Mouse (Mus musculus): ENCODE data around the gene Edf1.
"Not testable (repeated sequence)": the region's sequence is repeated elsewhere in the genome, so short reads cannot be mapped to it uniquely, and the experiment has no call there.

Gene Edf1

GRCm38 (mm10) chr2:25557221-25557963 lies at the start of gene Edf1:
TSS of gene Edf1 (plus strand) at chr2:25557847.
- DNase-seq, result peak; percentile 96

GRCm38 (mm10) chr2:25509912-25510311 lies 47.7 kb upstream of the Edf1 start:
- DNase-seq, result no peak

- no peak for DNase-seq
Observed at GRCm38 (mm10) chr2:25526510-25527302, 30.9 kb upstream of the Edf1 start.

- no peak for DNase-seq
Observed at GRCm38 (mm10) chr2:25533707-25534106, 23.9 kb upstream of the Edf1 start.

- DNase-seq, result no peak
Observed at GRCm38 (mm10) chr2:25534178-25534865, 23.3 kb upstream of the Edf1 start.

GRCm38 (mm10) chr2:25534866-25535182 lies 22.8 kb upstream of the Edf1 start:
- no peak for DNase-seq

- DNase-seq, result no peak
Observed at GRCm38 (mm10) chr2:25536531-25536930, 21.1 kb upstream of the Edf1 start.

GRCm38 (mm10) chr2:25540541-25540948 lies 17.1 kb upstream of the Edf1 start:
- DNase-seq, result no peak

- DNase-seq, result no peak
Observed at GRCm38 (mm10) chr2:25541644-25542367, 15.8 kb upstream of the Edf1 start.

GRCm38 (mm10) chr2:25545996-25546810 lies 11.4 kb upstream of the Edf1 start:
- DNase-seq, result no peak

- peak; percentile 98 for DNase-seq
Observed at GRCm38 (mm10) chr2:25546811-25547491, 10.7 kb upstream of the Edf1 start, which contains the start of gene Traf2. TSS of gene Traf2 (minus strand) at chr2:25546940.

GRCm38 (mm10) chr2:25549021-25549991 lies 8.3 kb upstream of the Edf1 start:
- DNase-seq, result no peak

- DNase-seq, result no peak
Observed at GRCm38 (mm10) chr2:25551186-25551585, 6.5 kb upstream of the Edf1 start.

GRCm38 (mm10) chr2:25553171-25553786 lies 4.4 kb upstream of the Edf1 start:
- not testable (repeated sequence) for DNase-seq

- DNase-seq, result not testable (repeated sequence)
Observed at GRCm38 (mm10) chr2:25555479-25555878, 2.2 kb upstream of the Edf1 start.

GRCm38 (mm10) chr2:25556296-25556695 lies 1.4 kb upstream of the Edf1 start:
- DNase-seq, result no peak

GRCm38 (mm10) chr2:25557964-25558360 lies 315 bp downstream of the Edf1 start:
- DNase-seq, result no peak

GRCm38 (mm10) chr2:25558774-25559173 lies 1.1 kb downstream of the Edf1 start:
- no peak for DNase-seq

- DNase-seq, result no peak
Observed at GRCm38 (mm10) chr2:25560551-25560950, 2.9 kb downstream of the Edf1 start.

GRCm38 (mm10) chr2:25561946-25562345 lies 4.3 kb downstream of the Edf1 start:
- no peak for DNase-seq
